Mouse (Mus musculus): Measurements from ENCODE around the gene Mt4. TPM values are rescaled to one million over a fixed set of nuclear protein-coding genes. Genes with fewer than 3 reads are reported as not detected.

Gene Mt4
- total and polyA plus RNA-seq, 2 experiments = not detected

DNA sequence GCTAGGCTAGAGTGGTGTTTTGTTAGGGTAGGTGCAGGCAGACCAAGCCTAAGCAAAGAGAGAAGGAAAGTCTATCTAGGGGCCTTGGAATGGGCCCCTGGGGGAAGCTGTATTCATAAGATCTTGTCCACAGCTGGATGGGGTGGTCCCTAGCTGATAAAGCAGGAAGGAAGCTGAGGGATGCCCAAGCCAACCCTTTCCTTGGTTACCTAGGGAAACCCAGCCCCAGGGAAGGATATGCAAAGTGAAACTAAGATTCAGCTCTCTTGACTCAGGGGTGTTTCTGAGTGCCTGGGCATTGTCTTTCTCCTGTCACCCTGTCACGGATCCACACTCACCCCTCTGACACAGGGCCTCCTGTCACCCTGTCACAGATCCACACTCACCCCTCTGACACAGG is 23.6 kb upstream of the Mt4 start:
- Histone ChIP-seq H3K4me3 (ENCODE audit: insufficient read depth, low read depth, low read length) (no peak overlapping the region), H3K27me3 (ENCODE audit: control insufficient read depth, insufficient read depth, low read length) (no peaks in the 10 kb centered on the region), H3K79me2 (ENCODE audit: control insufficient read depth, insufficient read depth, low read length) (no peaks in the 10 kb centered on the region), H3K27ac (replicated peaks; ENCODE audit: insufficient read depth, low read depth, low read length) (no peak overlapping the region), H3K9ac (ENCODE audit: low read depth, low read length) (no peak overlapping the region), H3K4me1 (ENCODE audit: control insufficient read depth, insufficient read depth, low read length) (no peaks in the 10 kb centered on the region), H3K36me3 (ENCODE audit: control insufficient read depth, insufficient read depth, low read length) (no peaks in the 10 kb centered on the region)
- no peak for DNase-seq (ENCODE audit: extremely low read depth, low read depth, low spot score)
- TF ChIP-seq CTCF (IDR thresholded peaks at IDR 0.05; ENCODE audit: low read depth, low read length) (no peak), POLR2A (IDR thresholded peaks at IDR 0.05; ENCODE audit: extremely low read depth, insufficient read depth, low read length) (no peak)
- 58% methylated on average over 1 of the region's 1 CpGs for WGBS

DNA sequence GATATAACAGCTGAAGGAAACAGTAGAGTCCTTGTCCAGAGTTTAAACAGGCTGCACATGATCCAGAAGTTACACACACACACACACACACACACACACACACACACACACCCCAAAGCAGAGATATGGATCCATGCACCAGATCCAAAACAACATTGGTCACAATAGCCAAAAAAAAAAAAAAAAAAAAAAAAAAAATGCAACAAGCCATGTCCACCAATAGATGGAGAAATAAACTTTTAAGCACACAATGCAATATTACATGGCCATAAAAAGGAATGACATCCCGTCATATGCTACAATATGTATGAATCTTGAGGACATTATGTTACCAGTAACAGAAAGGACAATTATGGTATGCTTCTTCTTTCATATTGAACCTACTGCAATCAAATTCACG is 23.0 kb upstream of the Mt4 start:
- DNase-seq (ENCODE audit: extremely low read depth, low read depth, low spot score) = no peak
- Histone ChIP-seq H3K79me2 (ENCODE audit: control insufficient read depth, insufficient read depth, low read length) (no peaks in the 10 kb centered on the region), H3K4me3 (ENCODE audit: insufficient read depth, low read depth, low read length) (no peak overlapping the region), H3K9ac (ENCODE audit: low read depth, low read length) (no peak overlapping the region), H3K36me3 (ENCODE audit: control insufficient read depth, insufficient read depth, low read length) (no peaks in the 10 kb centered on the region), H3K27ac (replicated peaks; ENCODE audit: insufficient read depth, low read depth, low read length) (no peak overlapping the region), H3K27me3 (ENCODE audit: control insufficient read depth, insufficient read depth, low read length) (no peaks in the 10 kb centered on the region), H3K4me1 (ENCODE audit: control insufficient read depth, insufficient read depth, low read length) (no peaks in the 10 kb centered on the region)
- TF ChIP-seq POLR2A (IDR thresholded peaks at IDR 0.05; ENCODE audit: extremely low read depth, insufficient read depth, low read length) (no peak), CTCF (IDR thresholded peaks at IDR 0.05; ENCODE audit: low read depth, low read length) (no peak)
- 87% methylated on average over 2 of the region's 2 CpGs for WGBS

DNA sequence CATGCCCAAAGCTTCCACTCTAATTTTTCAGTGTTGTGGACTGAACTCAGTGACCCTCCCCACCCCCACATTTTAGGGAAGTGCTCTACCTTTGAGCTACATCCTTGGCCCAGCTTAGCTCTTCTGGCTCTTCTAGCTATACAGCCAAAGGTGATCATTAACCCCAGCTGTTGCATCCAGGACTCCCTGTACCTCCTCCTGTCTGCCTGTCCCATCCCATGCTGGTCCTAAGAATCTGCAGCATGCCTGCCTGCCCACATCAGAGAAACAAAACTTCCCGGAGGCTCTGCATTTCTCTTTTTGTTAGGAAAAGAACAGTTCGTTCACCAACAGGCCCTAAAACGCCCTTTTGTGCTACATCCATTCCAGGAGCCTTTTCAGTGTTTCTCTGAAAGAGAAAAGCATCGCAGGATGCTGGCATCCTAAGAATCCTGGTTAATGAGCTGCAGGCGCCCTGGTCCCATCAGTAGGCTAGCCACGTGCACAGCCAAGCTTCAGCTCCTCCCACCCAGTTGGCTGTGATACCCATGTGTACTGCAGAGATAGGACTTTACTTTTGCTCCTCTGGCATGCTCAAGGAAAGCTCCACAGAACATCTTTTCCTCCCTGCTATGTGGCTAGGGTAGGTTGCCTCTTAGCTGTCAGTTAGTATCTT is 18.1 kb upstream of the Mt4 start:
- H3K27me3 ChIP-seq (ENCODE audit: control insufficient read depth, insufficient read depth, low read length) = no peaks in the 10 kb centered on the region
- no peak overlapping the region for H3K4me3 ChIP-seq (ENCODE audit: insufficient read depth, low read depth, low read length)
- no peak for DNase-seq (ENCODE audit: extremely low read depth, low read depth, low spot score)
- H3K9ac ChIP-seq (ENCODE audit: low read depth, low read length) = no peak overlapping the region
- no peak for TF ChIP-seq POLR2A (IDR thresholded peaks at IDR 0.05; ENCODE audit: extremely low read depth, insufficient read depth, low read length)
- 27% methylated on average over 6 of the region's 6 CpGs for WGBS
- H3K79me2 ChIP-seq (ENCODE audit: control insufficient read depth, insufficient read depth, low read length) = no peaks in the 10 kb centered on the region
- no peak overlapping the region for H3K27ac ChIP-seq (replicated peaks; ENCODE audit: insufficient read depth, low read depth, low read length)
- no peaks in the 10 kb centered on the region for H3K36me3 ChIP-seq (ENCODE audit: control insufficient read depth, insufficient read depth, low read length)
- H3K4me1 ChIP-seq (ENCODE audit: control insufficient read depth, insufficient read depth, low read length) = no peaks in the 10 kb centered on the region

DNA sequence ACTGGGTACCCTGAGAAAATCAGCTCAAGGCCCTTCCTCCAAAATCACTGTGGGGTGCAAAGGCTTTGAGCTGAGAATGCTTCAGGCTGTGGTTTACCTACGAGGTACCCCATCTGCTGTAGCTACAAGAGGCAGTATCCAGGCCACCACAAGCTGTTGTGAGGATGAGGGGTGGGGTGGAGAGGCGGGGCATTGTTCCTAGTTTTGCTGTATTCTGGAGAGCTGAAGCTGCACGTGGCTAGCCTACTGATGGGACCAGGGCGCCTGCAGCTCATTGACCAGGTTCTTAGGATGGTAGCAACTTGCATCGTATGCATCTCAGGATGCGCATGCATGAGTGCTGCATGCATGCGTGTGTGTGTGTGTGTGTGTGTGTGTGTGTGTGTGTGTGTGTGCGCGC is 15.4 kb upstream of the Mt4 start:
- no peak for TF ChIP-seq CTCF (IDR thresholded peaks at IDR 0.05; ENCODE audit: low read depth, low read length)
- no peak for TF ChIP-seq POLR2A (IDR thresholded peaks at IDR 0.05; ENCODE audit: extremely low read depth, insufficient read depth, low read length)
- no peak overlapping the region for H3K4me3 ChIP-seq (ENCODE audit: insufficient read depth, low read depth, low read length)
- WGBS = 88% methylated on average over 9 of the region's 9 CpGs
- DNase-seq (ENCODE audit: extremely low read depth, low read depth, low spot score) = no peak
- H3K9ac ChIP-seq (ENCODE audit: low read depth, low read length) = no peak overlapping the region
- H3K27me3 ChIP-seq (ENCODE audit: control insufficient read depth, insufficient read depth, low read length) = no peaks in the 10 kb centered on the region
- no peaks in the 10 kb centered on the region for H3K36me3 ChIP-seq (ENCODE audit: control insufficient read depth, insufficient read depth, low read length)
- no peaks in the 10 kb centered on the region for H3K4me1 ChIP-seq (ENCODE audit: control insufficient read depth, insufficient read depth, low read length)
- H3K79me2 ChIP-seq (ENCODE audit: control insufficient read depth, insufficient read depth, low read length) = no peaks in the 10 kb centered on the region
- no peak overlapping the region for H3K27ac ChIP-seq (replicated peaks; ENCODE audit: insufficient read depth, low read depth, low read length)

DNA sequence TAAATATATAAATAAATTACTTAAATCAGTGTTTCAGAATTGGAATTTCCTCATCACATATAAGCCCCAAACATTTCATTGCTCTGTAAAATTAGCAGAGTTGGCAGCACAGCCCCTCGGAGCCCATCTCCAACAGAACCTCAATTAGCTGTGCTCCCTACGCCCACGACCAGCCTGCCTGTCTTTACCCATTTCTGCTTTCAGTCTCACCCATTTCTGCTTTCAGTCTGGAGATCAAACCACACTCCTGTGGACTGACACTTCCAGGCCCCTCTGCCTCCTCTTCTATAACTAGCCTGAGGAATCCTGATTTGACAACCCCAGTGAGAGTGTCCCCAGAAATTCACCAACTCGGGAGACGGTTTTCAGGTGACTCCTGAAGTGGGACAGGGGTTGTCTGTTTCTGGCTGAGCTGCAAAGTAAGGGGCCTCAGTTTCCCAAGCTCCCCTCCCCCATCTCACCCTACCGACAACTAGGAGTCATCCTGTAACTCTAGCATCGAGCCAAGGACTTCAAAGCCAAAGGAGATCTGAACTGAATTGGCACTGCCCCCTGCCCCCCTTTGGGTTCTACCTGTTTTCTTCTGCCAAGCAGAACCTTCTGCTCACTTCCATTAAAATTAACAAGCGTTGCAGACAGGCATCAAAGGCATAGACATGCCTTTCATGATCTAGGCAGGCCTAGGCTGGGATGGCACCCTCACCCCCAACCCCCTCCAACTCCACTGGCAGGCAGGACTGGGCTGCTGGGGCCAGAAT is 14.1 kb upstream of the Mt4 start:
- 62% methylated on average over 8 of the region's 8 CpGs for WGBS

DNA sequence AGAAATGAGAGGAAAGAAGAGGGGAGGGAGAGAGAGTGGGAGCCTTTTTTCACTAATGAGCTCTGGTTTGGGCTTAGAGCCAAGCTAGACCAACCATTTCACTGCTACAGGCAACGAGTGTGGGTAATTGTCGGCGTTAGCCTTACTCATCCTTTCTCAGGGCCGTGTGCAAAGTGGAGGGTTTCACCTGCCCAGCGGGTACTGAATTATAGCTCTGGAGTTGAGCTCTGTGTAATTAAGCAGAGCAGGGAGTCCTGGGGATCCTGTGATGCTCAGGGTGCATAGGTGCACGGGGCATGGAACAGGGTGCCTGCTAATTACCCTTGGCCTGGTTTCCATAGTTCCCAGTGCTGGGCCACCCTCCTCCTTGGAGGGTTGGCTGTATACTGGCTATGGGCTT is 9.3 kb upstream of the Mt4 start:
- no peaks in the 10 kb centered on the region for H3K36me3 ChIP-seq (ENCODE audit: control insufficient read depth, insufficient read depth, low read length)
- no peak for DNase-seq (ENCODE audit: extremely low read depth, low read depth, low spot score)
- H3K9ac ChIP-seq (ENCODE audit: low read depth, low read length) = no peak overlapping the region
- H3K4me1 ChIP-seq (ENCODE audit: control insufficient read depth, insufficient read depth, low read length) = no peaks in the 10 kb centered on the region
- TF ChIP-seq CTCF (IDR thresholded peaks at IDR 0.05; ENCODE audit: low read depth, low read length) = no peak
- no peak for TF ChIP-seq POLR2A (IDR thresholded peaks at IDR 0.05; ENCODE audit: extremely low read depth, insufficient read depth, low read length)
- no peak overlapping the region for H3K27ac ChIP-seq (replicated peaks; ENCODE audit: insufficient read depth, low read depth, low read length)
- WGBS = 75% methylated on average over 6 of the region's 6 CpGs
- H3K79me2 ChIP-seq (ENCODE audit: control insufficient read depth, insufficient read depth, low read length) = no peaks in the 10 kb centered on the region
- peaks cover 3% of the 10 kb centered on the region; the same call in 1 of the 2 replicates for H3K27me3 ChIP-seq (ENCODE audit: control insufficient read depth, insufficient read depth, low read length)
- H3K4me3 ChIP-seq (ENCODE audit: insufficient read depth, low read depth, low read length) = no peak overlapping the region

More for the DNA sequence above, 14.1 kb upstream of the Mt4 start:
- no peaks in the 10 kb centered on the region for H3K4me1 ChIP-seq (ENCODE audit: control insufficient read depth, insufficient read depth, low read length)
- H3K9ac ChIP-seq (ENCODE audit: low read depth, low read length) = no peak overlapping the region
- 0 out of 2 replicates have a peak, but pooled peaks cover under 1% of the 10 kb centered on the region for H3K27me3 ChIP-seq (ENCODE audit: control insufficient read depth, insufficient read depth, low read length)
- no peak overlapping the region for H3K27ac ChIP-seq (replicated peaks; ENCODE audit: insufficient read depth, low read depth, low read length)
- DNase-seq (ENCODE audit: extremely low read depth, low read depth, low spot score) = no peak
- H3K4me3 ChIP-seq (ENCODE audit: insufficient read depth, low read depth, low read length) = no peak overlapping the region
- no peaks in the 10 kb centered on the region for H3K36me3 ChIP-seq (ENCODE audit: control insufficient read depth, insufficient read depth, low read length)
- H3K79me2 ChIP-seq (ENCODE audit: control insufficient read depth, insufficient read depth, low read length) = no peaks in the 10 kb centered on the region
- TF ChIP-seq CTCF (IDR thresholded peaks at IDR 0.05; ENCODE audit: low read depth, low read length) (no peak), POLR2A (IDR thresholded peaks at IDR 0.05; ENCODE audit: extremely low read depth, insufficient read depth, low read length) (no peak)

All from liver, adult 2 months (tissue).